Mouse (Mus musculus) bone marrow macrophage, adult 2 months (primary cell): Measurements from ENCODE around the gene Creb5.

Experiments
- CTCF ChIP-seq: IDR thresholded peaks from 2 replicates; pipeline ENCODE4 v1.5.1; 2012; ENCODE audit warnings: low read depth, mild to moderate bottlenecking, low read length, moderate library complexity
- POLR2A ChIP-seq: IDR thresholded peaks from 2 replicates; pipeline ENCODE4 v1.6.1; 2012; ENCODE audit warnings: mild to moderate bottlenecking, low read depth, low read length, borderline replicate concordance

DNA sequence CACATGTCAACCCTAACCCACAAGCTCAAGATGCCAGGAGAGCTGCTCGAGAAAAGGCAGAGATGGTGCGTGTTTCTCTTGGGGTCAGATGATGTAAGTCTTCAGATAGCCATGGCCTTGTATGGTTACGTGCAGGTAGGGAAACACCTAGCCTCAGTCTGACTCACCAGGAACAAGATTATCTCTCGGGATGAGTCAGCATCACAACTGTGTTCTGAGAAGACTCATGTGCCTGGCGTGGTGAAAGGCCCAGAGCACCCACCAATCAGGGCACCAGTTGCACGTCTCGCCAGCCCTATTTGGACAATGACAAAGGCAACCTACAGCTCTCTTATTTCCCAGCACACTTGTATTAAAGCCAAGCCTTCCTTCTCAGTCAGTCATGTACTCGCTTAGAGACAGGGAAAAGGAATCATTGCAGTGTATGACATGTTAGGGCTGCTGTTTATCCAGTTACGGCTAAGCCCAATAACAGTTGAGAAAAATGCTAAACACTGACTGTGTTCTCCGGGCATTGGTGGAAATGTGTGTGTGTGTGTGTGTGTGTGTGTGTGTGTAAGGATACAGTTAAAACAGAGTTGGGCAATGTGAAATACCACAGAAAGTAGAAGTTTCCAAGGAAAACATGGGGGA, 210.9 kb downstream of the Creb5 start:
- TF ChIP-seq CTCF, result no peak
- TF ChIP-seq POLR2A, result no peak
